Mouse (Mus musculus) urinary bladder, adult 2 months (tissue): ENCODE data around the gene Tmem131. TPM values are rescaled to one million over a fixed set of nuclear protein-coding genes. Genes with fewer than 3 reads are reported as not detected.

Experiments used
- DNase-seq: peaks from one replicate; pipeline ENCODE4 v3.0.0; 2022; ENCODE audit warnings: low spot score
- polyA plus RNA-seq: library from polyadenylated mRNA; depleted of rRNA; stranded (reverse); fragments of >200 nt; gene quantifications from 2 replicates; pipeline ENCODE4 v1.2.3, GENCODE M21; 2012; rRNA removed

The Tmem131 gene
- 15.0 and 26.4 TPM in 2 replicates for polyA plus RNA-seq

- DNase-seq: no peak
Observed at GRCm38 (mm10) chr1:36943653-36944052, at the start of gene Tmem131. Gene Tmem131, minus strand, starts transcription at chr1:36943666.

DNA sequence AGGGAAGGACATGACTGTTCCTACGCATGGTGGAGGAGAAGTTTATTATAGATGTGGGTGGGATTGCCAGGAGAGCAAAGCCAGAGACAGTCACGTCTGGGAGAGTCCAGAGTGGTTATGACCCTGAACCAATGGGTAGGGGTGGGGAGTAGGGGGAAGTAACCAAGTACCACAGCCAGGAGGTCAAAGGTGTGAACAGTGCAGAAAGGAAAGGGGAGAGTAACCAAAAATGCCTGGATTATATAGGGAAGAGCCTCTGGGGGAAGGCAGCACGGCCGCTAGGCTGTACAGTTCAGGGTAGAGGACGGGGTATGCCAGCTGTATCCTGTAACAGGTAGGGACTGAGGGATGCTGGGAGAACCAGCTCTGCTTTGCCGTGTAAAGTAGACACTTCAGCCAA, 45.1 kb upstream of the Tmem131 start:
- DNase-seq: no peak

- no peak for DNase-seq
Observed at GRCm38 (mm10) chr1:36988161-36988560, 44.7 kb upstream of the Tmem131 start.

GRCm38 (mm10) chr1:36987172-36988148, 44.0 kb upstream of the Tmem131 start:
- DNase-seq: no peak

- no peak for DNase-seq
Observed at GRCm38 (mm10) chr1:36986396-36987160, 43.1 kb upstream of the Tmem131 start.

GRCm38 (mm10) chr1:36985896-36986295, 42.4 kb upstream of the Tmem131 start:
- no peak for DNase-seq

DNA sequence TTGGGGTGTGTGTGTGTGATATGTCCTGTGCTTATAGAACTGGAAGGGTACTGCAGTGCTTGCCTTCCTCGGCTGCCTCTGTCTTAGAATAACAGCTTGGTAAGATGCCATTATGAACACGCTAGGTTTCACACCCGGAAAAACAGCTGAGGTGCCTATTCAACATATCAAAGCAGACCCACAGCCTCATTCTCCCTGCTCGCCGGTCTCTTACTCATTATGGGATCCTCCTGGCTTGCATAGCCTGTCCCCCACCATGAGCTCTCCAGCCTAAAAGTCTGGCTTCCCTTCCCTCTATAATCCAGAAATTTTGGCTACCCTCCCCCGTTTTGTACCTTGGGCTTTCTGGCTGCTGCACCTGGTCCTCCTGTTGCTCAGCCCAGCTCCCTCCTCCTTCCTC, 40.9 kb upstream of the Tmem131 start:
- DNase-seq: no peak

DNA sequence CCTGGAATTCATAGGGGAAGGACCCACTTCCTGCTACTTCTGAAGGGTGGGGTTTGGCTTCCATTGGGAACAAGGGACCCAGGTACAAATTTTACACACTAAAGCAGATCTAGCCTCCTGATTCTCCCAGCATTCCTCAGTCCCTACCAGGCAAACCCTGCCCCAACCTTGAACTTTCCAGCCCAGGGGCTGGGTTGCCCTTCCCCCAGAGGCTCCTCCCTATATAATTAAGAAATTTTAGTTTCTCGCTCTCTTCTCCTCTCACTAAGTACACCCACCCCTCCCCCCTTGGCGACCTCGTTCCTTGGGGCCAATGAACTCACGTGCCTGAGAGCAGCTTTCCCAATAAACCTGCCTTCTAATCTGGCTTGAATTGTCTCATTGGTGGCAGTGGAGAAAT, 40.3 kb upstream of the Tmem131 start:
- no peak for DNase-seq

DNA sequence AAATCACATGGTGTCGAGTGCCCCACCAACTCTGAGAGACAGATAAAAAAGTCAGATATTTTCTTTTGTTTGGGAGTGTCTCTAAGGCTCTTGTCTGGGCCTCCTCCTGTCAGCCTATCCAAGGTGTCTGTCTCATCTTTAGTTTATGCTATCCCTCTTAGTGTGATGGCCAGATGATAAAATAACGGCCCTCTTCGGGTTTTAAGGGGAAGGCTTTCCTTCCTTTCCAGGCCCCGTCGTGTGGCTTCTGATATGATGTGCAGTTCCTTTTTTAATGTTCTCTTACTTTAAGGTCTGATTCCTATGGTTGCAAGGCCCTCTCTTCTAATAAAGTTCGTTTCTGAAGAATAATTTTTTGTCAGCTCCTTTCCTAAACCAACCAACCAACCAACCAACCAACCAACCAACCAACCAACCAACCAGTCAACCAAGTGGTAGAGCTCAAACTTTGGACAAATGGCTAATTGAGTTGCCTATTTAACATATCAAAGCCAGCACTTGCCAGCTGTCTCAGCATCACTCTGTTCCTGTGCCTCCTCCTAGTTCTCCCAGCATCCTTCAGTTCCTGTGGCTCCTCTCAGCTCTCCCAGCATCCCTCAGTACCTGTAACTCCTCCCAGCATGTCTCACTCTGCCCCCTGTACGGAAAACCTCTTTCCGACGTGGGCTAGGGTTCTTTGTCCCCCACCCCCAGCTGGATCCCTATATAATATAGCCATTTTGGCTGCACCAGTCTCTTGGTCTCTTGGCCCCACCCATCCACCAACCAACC, 38.9 kb upstream of the Tmem131 start:
- no peak for DNase-seq

DNA sequence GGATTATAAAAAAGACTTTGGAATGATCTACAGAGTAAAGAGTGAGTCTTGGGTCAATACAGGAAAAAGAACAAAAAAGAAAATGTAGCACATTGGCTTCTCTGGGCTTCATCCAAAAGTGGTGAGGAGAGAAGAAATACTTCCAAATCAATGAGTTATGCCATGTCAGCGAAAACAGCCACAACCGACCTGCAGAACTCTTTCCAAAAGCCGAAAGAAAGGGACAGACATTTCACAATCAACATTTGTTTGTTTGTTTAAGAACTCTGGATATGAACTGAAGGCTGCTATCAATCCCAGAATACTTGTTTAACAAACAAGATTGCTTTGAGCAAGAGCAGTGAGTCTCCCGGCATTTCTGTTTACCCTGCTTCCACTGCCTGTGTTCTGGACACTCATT, 33.3 kb upstream of the Tmem131 start:
- no peak for DNase-seq

DNA sequence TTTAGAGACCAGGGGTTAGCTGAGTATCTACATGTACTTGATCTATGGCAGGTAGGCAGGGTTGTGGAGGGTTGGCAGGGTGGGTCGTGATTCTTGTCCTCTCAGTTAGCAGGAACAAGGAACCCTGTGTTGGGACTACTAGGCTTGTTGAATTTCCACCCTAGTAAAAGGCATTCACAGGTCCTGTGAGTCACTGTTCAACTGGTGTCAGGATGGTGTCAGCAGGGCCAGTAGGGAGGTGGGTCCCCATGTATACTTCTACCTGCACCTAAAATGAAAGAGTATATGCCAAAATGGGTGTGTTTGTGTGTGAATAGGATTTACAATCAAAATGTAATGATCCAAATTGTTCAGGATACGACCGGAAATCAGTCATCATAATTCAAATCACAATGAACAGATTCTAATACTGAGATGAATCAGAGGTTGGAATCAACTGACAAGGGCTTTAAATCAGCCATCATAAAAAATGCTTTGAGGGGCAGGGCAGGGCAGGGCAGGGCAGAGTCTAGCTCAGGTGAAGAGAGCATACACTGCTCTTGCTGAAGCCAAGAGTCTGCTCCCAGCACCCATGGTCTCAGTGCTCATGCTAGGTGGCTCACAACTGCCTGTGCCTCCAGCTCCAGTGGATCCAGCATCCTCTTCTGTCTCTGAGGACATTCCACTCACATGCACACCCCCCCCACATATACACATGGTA, 27.6 kb upstream of the Tmem131 start:
- DNase-seq: no peak

- DNase-seq: no peak
Observed at GRCm38 (mm10) chr1:36965831-36966230, 22.4 kb upstream of the Tmem131 start.

GRCm38 (mm10) chr1:36962379-36963176, 19.1 kb upstream of the Tmem131 start:
- DNase-seq: no peak

- no peak for DNase-seq
Observed at GRCm38 (mm10) chr1:36960509-36961222, 17.2 kb upstream of the Tmem131 start.

DNA sequence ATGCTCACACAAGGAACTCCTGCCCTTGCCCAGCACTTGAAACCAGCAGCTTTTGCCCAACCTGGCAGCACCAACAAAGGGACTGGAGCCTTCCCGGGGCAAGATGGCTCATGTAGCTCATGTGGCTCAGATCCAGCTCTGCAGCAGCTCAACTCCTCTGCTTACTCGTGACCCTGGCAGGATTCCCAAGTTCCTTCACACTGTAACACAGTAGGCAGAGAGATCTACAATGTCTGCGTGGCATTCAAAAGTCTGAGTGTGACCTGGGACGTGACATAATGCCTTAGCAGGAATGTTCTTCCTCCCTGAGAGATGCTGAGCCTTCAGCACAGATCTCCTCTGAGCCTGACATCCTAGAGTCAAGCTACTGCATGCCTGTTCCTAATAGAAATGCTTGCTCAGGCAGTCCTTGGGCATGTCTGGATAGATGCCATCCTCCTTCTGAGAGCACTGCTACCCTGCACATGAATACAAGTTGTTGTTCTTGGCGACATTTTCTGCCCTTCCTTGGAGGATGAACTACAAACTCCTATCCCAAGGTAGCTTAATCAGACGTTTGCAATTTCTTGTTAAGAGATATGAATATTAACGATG, 6.2 kb upstream of the Tmem131 start:
- DNase-seq: no peak

GRCm38 (mm10) chr1:36947448-36947847, 4.0 kb upstream of the Tmem131 start:
- DNase-seq: no peak

DNA sequence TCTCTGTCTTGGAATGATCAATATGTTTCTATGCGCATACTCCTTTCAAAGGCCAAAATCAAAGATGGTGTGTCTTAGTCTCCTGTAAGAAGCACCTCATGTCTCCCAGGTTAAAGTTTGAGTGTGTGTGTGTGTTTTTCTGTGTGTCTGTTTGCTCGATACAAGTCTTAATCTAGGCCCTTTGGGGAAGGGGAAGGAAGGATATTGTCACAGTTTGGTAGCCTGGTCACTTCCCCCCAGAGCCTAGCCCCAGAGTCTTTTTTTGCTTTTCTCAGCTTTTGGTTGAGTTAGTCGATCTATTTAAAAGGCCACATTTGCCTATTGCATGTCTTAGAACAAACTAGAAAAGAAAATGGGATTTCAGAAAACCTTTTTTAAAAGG, 3.1 kb downstream of the Tmem131 start:
- DNase-seq: no peak

DNA sequence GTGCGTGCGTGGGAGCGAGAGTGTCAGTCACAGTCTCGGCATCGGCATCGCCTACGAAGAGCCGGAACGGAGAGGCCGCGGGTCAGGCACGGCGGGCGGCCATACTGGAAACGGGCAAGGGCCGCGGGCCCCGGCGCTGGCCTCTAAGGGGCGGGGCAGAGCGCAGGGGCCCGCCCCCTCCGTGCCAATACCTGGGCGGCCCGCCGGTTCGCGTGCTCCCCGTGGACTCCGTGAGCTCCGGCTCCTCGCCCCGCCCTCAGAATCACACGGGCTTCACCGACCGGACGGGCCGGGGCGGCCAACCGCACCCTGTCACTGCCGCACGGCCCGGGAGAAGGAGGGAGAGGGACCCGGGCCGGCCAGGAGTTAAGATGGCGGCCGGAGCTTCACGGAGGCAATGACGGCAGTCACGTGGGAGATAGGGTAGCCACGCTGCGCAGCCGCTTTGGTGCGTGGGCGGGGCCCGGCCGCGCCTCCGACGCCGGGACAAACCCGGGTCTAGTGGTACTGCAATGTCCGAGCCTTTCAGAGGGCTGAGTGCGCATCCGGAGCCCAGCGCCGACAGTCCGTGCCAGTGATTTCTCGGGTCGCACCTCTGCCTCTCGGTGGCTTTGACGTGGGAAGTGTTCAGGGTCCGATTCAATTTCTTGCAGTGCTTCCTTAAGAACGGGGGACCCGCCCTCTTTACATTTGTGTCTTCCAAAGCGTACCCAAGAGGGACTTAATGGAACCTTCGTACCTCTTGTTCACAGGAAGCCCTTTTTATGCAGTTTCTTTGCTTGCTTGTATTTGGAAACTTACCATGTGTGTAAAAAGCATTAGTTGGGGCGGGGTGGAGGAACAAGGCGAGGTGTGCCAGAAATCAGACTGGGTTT, 3.7 kb downstream of the Tmem131 start:
- DNase-seq: peak; percentile 89
